Mouse (Mus musculus): ENCODE results near the gene Pak7. TPM values are rescaled to one million over a fixed set of nuclear protein-coding genes. Genes with fewer than 3 reads are reported as not detected.

Pak7 gene
- total RNA-seq, 2 experiments from 2014 or later: not detected

GRCm38 (mm10) chr2:136150752-136151151 is 237.0 kb downstream of the Pak7 start:
- no peak for DNase-seq

- DNase-seq: no peak
These were observed 238.2 kb downstream of the Pak7 start for GRCm38 (mm10) chr2:136149530-136149929.

DNA sequence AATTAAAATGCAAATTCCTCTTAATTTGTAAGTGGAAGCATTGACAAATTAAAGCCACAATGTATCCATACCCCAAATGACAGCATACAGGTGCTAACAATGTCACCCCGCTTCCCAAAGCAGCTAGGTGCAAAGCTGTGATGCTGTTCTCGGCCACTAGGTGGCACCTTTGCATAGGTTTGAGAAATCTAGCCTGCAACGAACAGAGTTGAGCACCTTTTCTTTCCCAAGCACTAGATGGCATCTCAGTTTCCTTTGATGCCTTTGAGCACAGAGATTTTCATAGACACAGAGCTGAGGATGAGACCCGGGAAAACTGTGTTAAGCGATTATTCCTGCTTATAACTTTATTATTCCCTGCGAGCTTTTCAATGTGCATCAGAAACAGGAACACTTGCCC is 238.8 kb downstream of the Pak7 start:
- no peak for DNase-seq

DNA sequence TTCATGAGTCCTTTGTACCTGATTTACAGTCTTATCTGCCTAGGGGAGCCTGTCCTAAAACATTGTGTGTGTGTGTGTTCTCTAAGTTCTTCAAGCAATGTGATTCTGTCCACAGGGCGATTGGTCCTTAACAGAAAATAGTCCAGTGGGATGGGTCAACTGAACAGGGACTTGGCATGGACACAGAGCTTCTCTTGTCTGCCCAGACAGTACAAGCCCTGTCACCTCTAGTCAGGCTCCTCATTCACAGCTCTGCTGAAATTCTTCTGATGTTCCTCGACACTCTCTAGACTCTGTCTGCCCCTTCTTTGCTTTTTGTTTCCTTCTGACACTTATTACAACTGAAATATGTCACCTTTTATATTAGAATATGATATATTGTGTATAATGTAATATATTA is 247.0 kb downstream of the Pak7 start:
- DNase-seq: no peak

DNA sequence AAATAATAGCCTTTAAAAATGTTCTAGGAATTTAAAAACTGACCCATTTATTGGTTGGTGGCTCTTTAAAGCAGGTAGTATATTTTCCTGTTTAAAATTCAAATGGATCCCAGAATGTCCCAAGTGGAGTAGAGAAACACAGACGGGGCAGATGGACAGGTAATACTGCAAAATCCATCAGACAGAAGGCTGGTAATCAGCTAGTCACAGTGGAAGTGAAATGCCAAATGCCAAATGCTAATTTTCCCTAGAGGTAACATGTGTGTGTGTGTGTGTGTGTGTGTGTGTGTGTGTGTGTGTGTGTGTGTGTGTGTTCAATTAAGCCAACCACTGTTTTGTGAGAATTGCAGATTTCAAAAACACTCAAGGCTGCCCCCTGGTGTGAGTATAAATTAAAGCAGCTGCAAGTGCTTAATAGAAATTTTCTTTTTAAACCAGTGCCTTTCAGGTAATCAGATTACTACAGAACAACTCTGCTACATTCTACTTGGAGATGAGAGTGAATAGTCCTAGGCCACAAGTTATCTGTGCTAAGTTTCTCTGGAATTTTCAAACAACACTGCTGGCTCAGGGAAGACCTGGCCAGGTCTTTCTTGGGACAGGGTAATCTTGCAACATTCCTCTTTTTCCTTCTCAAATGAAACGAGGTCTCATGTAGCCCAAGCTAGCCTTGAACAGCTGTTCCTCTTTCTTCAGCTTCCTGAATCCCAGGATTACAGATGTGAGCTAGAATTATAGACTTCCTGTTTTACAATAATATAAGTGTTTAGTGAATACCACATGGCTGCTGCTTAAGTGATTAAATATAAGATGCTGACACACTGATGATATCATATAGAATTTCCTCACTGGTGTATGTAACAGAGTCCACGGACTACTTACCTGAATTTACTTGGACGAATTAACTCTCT is 248.4 kb downstream of the Pak7 start:
- DNase-seq: no peak

- DNase-seq: no peak
These were observed 249.3 kb downstream of the Pak7 start for GRCm38 (mm10) chr2:136138451-136138850.

DNA sequence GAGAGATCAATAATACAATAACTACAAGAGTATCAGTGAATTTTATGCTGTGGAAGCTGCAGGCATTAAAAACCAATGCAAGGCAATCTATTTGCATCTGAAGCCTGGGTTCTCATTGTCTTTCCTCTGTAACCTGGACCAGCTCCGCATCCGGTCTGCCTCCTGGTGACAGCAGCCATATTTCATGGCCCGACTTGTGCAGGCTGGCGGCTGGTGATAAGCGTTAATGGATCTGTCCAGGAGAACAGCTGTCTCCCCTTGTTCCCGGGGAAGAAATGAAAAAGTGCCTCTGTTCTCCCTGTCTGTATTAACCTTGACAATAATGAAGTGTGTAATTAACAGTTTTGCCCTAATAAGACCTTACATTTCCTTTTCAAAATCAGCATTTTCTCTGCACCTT is 265.9 kb downstream of the Pak7 start:
- no peak for DNase-seq

DNA sequence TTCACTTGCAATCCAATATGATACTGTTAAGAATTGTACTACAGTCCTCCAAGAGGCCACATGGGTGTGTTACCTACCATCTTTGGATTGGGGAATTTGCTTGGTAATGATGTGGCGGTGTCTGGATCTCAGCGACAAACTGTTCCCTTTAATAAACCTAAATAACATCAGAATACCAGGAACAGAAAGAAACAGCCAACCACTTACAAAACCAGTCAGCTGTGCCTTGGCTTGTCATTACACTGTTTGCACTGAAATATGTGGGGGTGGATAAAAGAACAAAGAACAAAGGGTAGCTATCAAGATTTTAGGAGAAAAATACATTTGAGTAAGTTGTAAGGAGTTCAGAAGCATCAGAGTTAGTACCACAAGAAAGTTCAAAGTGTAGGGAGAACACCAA is 269.8 kb downstream of the Pak7 start:
- DNase-seq: no peak

DNA sequence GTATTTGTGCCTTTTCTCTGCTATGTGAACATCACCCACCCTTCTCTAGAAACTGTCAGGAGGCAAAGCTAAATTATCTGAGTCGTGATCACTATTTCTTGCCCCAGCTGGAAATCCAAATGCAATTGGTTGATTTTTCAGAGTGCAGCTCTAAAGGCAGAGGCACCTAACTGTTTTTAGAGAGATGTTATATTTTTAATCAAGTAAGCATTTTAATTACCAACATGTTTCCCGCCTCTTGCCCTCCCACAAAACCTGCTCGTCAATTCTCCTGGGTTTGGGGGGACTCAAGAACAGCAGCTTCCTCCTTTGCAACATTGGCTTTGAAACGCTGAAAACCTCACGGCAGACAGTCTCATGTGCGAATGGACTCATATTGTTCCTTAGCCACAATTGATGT is 274.4 kb downstream of the Pak7 start:
- DNase-seq: no peak

GRCm38 (mm10) chr2:136109038-136109363 is 278.8 kb downstream of the Pak7 start:
- no peak for DNase-seq

- no peak for DNase-seq
These were observed 279.4 kb downstream of the Pak7 start for GRCm38 (mm10) chr2:136108124-136109037.

- no peak for DNase-seq
These were observed 280.2 kb downstream of the Pak7 start for GRCm38 (mm10) chr2:136107597-136107996.

GRCm38 (mm10) chr2:136097143-136097542 is 290.6 kb downstream of the Pak7 start:
- DNase-seq: no peak

GRCm38 (mm10) chr2:136095978-136096377 is 291.8 kb downstream of the Pak7 start:
- no peak for DNase-seq

- no peak for DNase-seq
These were observed 323.4 kb downstream of the Pak7 start for GRCm38 (mm10) chr2:136064356-136064755.

GRCm38 (mm10) chr2:136059029-136059669 is 328.6 kb downstream of the Pak7 start:
- no peak for DNase-seq

DNA sequence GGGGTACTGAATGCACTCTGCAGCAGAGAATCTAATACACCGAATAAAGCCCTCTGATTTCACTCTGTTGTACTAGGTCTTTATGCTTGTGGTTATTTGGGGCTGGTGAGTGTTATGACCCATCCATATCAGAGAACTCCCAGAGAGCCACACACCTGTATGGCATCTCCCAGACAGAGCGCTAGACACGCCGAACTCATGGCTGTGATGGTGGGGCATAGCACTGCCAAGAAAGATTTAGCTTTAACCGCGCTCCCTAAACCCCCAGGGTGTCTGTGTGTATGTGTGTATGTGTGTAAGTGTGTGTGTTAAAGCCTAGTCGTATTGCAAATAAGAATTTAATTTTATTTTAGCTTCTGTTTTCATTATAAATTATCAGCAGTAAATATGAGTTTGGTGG is 329.4 kb downstream of the Pak7 start:
- DNase-seq: no peak

- no peak for DNase-seq
These were observed 329.9 kb downstream of the Pak7 start for GRCm38 (mm10) chr2:136057861-136058331.

- no peak for DNase-seq
These were observed 336.0 kb downstream of the Pak7 start, which contains the start of gene Lamp5 for GRCm38 (mm10) chr2:136051688-136052289. Lamp5 (plus strand) TSS chr2:136052239.

- DNase-seq: no peak
These were observed 336.8 kb downstream of the Pak7 start for GRCm38 (mm10) chr2:136050793-136051615.

- no peak for DNase-seq
These were observed 339.3 kb downstream of the Pak7 start for GRCm38 (mm10) chr2:136048464-136048863.

Data from gastrocnemius, postnatal 25 days (tissue).